Mouse (Mus musculus): ENCODE results near the gene Atrn. TPM values are rescaled to one million over a fixed set of nuclear protein-coding genes. Genes with fewer than 3 reads are reported as not detected.

Gene Atrn
- total RNA-seq (2021): 10 to 100 TPM; 32.9 to 38.9 TPM
- long read RNA-seq, experiment 1, full-length matches to known transcripts: 4 of 9 reads
- long read RNA-seq, experiment 1, partial matches to known transcripts: 0 of 9 reads
- long read RNA-seq, experiment 1, other reads (novel, unspliced or antisense): 5 of 9 reads
- long read RNA-seq, experiment 2: 0 reads

DNA sequence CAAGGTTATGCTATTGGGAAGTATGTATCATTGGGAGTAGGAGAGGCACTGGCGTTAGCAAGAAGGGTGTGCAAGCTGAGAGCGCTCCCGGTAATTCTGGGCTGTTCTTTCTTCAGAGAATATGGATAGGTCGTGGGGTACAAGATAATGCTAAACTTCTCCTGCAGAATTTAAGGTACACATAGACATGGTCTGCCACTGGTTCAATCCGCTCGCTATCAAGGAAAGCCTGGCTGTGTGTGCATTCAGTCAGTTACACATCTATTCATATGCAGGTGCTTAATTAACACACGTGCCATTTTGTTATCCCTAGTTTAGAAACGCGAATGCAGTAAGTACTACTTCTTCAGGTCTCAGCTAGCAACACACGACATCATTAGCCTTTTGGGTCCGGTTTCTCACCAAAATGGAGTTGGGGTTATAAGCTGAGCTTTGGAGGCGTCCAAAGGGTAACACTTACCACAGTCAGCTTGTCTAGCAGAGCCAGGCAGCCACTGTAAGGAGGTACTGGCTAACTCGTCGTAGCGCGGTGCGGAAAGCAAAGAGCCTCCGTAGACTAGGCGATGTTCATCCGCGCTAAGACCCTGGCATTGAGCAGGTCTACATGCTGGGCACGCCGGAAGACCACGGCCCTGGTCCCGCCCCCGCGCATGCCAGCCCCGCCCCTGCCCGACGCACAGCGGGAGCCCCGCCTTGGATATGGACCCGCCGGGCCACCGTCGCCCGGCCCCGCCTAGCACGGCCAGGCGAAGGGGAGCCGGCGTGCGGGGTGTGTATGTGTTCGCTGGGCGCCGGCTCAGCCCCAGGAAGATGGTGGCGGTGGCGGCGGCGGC is at the start of gene Atrn, which contains the start of gene 4930402H24Rik:
Gene Atrn (plus strand): TSS at position 745 of the 833 bp plus-strand sequence.
Gene 4930402H24Rik (minus strand): TSS at position 656 of the 833 bp plus-strand sequence.
- peak; percentile 96 to 98 for DNase-seq

DNA sequence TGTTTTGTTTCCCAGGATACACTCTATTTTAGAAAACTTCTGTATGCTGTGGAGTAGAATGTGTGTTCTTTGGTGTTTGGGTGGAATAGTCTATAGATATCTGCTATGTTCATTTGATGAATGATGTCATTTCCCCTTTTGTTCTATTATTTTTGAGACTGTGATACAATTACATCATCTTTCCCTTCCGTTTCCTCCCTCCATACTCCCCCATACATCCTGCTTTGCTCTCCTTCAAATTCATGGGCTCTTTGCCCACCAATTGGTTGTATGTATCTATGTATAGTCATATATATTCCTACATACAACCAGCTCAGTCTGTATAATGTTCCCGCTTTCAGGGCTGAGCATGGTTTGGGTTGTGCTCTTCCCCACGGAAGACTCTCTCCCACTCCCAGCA is 44.2 kb upstream of the Atrn start:
- DNase-seq: no peak

DNA sequence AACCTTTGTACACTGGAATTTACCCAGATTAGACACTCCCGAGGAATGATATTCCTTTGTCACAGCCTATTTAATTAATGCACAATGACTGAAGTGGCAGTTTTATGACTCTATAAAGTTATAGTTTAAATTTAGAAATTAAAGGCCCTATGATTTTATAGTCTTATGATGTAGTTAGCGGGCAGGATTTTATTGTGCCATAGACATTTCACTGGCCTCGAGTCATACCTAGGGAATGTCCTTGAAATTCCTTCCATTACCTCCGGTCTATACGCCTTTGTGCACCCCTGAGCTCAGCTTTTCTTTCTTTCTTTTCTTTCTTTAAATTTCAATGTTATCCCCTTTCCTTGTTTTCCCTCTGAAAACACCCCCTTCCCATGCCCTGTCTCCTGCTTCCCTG is 35.4 kb upstream of the Atrn start:
- DNase-seq: no peak

DNA sequence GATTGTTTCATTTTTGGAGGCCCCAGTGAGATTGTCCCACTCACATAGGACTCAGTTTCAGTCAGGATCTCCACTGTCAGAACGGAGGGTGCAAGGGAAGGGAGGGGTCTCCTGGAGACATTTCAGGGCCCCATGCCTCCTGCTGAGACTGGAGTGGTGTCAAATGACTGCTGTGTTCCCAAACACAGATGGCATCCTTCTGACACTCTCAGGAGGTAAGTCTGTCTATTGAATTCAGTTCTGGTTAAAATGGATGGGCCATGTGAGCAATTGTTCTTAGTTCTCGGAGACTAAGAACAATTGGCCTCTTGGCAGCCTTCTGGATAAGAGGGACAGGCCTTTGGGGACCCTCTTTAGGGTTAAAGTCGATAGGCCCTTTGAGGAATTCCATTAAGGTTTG is 28.9 kb upstream of the Atrn start:
- DNase-seq: no peak

DNA sequence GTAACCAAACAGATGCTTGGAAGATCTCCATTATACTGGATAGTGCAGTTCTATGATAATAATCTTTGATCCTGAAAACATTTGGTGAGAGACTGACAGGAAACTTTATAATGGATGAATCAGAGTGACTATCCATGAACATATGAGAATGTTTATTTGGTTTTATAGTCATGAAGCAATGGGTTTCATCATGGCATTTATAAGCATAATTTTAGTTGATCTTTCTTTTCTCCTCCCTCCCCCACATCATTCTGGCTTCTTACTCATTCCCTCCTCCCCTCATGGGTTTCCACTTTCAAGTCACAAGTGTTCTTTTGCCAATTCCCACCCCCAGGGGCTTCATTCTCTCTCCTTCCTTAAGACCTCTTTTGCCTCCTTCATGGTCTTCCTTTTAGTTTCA is 19.3 kb upstream of the Atrn start:
- DNase-seq: no peak

DNA sequence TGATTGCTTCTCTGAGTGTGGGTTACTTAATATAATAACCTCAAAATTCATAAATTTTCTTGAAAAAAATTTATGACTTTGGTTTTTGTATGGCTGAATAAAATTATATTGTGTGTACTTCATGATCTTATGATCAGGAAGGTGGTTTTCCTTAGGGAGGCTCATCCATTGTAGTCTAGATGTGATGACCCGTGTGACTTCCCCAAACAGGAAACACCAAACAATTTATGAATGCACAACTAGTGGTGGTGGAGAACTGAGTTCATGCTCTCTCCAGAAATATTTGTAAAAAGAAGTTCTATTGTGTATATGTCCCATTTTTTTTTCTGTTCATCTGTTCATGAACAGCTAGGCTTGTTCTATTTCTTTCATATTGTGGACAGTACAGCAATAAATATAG is 18.8 kb upstream of the Atrn start:
- no peak for DNase-seq

DNA sequence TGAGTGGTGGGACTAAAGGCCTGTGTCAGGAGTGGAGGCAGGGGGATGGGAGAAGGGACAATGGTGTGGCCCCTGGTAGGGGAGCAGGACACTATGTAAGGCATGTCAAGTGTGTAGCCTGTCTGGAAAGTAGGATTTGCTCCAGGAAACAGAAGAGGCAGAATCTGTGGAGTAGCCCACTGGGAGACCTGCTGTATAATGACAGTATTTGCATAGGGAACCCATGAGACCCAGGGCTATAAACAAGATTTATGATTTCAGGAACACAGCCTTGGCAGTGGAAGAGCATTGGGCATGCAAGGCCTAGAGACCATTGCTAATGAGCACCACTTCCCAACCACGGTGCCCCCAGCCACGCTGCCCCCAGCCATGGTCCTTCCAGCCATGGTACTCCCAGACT is 9.4 kb upstream of the Atrn start:
- DNase-seq: no peak

DNA sequence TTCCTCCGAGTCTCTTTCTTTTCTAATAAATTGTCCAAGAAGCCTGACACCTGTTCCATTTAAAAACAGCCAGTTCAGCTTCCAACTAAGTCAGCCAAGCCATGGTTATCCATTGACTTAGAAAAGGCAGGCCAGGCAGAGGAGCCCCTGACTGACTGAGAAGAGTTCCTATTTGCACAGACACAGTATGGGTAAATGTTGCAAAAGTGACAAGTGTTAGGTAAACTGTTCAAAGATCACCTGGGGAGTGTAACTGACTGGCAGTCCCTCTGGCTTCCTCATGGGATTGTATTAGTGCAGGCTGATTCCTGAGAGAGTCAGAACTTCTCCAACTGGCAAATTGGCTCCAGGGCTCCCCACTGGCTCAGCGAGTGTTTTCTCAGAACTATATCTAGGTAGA is 8.4 kb upstream of the Atrn start:
- no peak for DNase-seq

DNA sequence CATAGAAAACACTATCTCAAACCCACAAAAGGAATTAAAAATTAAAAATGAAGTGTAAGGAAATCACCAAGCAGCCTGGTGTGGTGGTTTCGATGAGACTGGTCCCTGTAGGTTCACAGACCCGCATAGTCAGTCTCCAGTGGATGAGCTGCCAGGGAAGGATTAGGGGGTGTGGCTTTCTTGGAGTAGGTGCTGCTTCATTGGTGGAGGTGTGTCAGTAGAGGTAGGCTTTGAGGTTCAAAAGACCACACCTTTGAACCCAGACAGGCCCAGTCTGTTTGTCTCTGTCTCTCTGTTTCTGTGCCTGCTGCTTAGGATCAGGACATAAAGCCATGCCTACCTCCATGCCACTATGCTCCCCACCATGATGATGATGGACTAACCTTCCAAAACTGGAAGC is 7.5 kb upstream of the Atrn start:
- DNase-seq: no peak

DNA sequence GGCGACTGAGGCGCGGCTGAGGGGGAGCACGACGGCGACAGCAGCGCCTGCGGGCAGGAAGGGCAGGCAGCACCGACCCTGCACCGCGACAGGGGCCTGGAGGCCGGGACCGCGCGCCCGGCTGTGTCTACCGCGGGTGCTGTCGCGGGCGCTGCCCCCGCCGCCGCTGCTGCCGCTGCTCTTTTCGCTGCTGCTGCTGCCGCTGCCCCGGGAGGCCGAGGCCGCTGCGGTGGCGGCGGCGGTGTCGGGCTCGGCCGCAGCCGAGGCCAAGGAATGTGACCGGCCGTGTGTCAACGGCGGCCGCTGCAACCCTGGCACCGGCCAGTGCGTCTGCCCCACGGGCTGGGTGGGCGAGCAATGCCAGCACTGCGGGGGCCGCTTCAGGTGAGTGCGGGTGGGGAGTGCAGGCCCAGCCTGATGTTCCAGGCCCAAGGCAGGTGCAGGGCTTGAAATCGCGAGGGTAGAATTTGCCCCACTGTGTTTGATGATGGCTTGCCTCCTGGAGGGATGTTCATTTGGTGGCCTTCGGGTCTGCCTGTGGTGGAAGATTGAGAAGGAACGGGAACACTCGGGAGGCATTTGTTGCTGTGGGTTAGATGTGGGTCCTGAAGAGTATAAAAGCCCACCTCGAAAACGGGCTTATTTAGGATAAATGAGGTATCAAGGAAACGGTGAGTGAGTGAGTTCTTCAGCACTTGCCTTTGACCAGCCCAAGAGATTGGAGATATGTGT is 455 bp downstream of the Atrn start:
- DNase-seq: no peak

DNA sequence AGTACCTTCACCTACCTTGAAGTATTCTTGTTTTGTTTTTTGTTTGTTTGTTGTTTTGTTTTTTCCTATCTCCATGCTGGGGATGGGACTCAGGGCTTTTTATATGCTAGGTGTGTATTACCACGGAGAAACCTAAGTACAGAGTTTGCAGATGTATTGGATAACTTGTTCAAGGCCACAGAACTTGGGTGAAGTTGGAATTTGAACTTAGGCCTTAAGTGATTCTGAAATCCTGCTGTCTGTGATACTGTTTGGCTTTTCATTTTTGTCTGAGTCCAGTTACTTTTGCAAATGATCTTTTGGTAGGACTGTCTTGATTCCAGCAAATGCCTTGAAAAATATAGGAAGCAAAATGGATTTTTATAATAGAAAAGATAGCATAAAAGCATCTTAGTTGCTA is 5.4 kb downstream of the Atrn start:
- no peak for DNase-seq

DNA sequence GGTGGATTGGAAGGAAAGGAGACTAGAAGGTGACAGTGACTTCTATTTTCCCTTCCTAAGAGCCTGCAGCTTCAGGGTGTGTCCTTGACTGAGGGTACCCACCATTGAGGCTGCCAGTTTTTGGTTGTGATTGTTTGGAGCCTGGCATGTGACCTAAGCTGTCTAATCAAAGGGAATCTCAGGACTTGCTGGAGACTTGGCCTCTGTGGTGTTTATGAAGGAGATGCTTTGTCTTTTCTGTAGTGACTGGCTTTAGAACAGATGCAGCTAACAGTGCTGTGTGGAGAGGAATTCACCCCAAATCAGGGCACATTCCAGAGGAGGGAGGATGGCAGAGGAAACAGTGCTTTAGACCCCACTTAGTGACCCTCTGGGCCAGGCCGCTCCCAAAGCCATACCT is 8.6 kb downstream of the Atrn start:
- peak in 1 of 2 experiments; percentile 13 for DNase-seq

DNA sequence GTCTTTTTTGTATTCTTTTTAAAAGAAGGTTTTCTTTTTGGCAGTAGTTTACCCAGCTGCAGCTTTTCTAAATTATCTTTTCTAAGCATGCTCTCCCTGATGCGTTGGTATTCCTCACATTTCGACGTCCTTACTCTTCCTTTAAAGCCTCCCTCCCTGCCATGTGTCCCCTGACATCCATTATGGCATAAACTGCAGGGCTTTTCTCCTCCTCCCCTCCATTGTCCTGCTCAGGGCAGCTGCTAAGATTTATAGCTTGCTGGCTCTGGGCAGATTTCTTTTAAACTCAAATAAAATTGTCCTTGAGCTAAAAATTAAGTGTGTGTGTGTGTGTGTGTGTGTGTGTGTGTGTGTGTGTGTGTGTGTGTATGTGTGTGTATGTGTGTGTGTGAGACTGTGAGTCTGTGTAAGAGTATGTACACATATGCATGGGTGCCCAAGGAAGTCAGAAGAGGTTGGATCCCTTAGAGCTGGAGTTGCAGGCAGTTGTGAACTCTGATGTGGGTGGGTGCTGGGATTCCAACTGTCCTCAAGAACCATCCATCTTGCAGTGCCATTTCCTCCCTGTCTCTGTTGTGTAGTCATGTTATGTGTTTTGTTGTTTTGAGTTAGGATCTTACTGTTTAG is 10.3 kb downstream of the Atrn start:
- DNase-seq: peak; percentile 38 to 51

DNA sequence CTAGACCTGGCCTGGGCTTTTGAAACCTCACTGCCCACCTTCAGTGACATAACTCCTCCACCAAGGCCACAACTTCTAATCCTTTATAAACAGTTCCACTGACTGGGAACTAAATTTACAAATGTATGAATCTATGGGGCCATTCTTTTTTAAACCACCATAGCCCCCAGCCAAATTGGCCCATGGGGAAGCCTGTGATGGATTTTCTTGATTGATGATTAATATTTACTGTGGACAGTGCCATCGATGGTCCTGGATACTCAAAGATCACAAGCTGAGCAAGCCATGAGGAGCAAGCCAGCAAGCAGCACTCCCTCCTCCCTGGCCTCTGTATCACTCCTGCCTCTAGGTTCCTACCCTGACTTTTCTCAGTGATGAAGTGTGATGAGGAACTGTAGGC is 11.4 kb downstream of the Atrn start:
- no peak for DNase-seq

DNA sequence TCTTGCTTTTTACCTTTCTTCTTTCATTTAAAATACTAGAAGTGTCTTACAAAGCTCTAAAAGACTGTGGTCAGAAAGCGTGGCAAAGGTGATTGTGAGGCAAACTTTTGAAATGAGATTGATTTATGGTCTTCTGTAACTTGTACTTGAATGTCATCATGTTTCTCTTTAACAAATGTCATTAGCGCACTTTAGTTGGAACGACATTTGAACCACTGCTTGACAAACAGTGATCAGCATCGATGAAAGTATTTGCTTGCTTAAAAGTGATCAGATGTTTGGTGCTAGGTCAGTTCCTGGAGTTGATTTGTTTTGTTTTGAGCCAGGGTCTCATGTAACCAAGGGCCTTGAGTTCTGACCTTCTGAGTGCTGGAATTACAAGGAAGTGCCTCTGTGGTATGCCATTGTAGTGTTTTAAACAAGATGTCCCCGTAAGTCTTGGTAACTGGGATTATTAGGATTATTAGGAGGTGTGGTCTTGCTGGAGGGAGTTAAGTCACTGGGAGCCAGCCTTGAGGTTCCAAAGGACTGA is 12.8 kb downstream of the Atrn start:
- DNase-seq: no peak

DNA sequence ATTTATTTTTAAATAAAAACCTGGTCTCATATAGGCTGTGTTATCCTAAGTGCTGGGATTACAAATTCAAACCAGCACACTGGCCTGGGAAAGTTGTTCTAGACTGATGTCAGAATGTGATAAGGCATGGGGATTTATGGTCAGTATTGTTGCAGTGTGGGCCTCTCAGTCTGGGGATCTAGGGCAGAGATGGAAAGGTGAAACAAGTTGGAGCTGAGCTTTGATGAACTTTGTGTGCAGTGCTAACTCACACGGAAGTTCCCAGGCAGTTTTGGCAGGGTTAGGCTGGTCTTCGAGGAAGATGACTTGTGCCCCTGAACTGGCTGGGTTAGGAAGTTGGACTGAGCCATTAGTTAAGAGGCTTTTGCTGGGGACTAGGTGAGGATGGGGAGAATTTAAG is 18.7 kb downstream of the Atrn start:
- DNase-seq: no peak

DNA sequence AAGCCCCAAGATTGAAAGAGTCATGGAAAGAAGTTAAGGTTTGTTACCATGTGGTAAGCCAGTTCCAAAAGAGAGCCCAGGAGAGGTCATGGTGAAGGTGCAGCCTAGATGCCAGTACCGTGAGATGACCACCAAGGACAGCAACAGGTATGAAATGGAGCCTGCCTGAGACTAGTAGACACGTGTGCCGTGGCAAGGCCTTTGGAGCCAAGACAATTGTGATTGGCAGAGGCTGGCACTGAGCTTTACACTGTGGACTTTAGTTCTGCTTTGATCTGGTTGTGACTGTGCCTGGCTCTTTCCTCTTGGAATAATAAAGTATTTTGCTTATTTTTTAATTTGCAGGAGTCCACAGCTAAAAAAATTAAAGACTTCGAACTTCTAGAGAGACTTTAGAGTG is 21.7 kb downstream of the Atrn start:
- no peak for DNase-seq

DNA sequence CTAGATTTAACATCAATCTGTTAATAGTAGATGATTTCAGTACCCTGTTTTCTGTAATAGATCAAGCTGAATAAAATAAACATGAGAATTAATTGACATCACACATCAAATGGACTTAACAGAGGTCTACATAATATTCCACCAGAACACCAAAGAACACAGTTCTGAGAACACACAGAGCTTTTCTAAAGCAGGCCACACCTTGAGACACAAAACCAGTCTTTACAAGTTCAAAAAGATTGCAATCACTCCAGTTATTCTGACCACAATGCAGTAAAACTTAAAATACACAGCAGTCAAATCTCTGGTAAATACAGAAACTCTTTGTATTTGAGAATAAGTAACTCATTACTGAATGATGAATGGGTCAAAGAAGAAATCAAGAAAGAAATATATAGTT is 22.2 kb downstream of the Atrn start:
- no peak for DNase-seq

DNA sequence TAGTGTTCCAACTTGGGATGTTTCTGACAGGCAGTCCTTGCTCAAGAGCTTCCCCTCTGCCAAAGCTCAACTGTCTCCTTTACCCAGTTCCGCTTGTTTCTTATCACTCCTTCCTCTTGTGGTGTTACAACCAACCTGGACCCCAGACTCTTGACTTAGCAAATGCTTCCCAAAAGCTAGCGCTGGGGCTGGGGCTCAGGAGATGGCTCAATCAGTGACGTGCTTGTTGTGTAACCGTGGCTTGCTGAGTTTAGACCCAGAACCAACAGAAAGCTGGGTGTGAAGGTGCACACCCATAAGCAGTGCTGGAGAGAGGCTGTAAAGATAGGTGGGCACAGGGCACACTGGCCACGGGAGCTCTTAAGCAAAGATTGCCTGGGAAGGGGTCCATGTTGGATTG is 23.7 kb downstream of the Atrn start:
- DNase-seq: no peak

DNA sequence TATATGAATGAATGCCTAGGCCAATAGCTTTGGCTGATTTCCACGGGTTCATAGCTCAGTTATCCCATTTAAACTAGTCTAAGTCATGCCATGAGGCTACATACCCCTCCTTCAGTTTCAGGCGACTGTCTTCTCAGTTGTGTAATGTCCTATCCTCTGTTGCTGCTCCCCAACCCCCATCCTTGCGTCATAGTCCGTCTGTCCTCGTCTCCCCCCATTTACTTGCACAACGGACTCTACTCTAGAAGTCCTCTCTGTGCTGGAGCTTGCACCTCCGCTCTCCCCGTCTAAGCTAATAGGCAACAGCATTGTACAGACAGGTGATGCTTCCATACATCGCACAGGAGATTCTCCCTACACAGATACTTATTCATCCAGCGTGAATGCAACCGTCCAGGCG is 26.6 kb downstream of the Atrn start:
- DNase-seq: peak; percentile 37 to 61

DNA sequence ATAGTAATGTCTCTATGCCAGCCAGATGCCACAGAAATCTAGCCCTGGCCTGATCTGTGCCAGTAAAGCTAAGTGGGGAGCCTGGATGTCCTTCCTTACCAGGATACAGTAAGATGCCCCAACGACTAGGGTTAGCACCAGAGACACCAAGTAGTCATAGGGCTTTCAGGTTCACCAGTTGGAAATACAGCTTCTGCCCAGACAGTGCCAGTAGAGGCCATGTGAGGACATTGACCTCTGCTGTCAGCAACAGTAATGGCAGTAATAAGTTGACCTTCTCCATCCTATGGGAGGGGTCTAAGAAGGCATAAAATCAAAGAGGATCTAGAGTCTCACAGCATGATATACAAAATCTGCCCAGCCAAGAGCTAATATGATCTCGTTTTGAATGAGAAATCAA is 43.5 kb downstream of the Atrn start:
- DNase-seq: no peak

DNA sequence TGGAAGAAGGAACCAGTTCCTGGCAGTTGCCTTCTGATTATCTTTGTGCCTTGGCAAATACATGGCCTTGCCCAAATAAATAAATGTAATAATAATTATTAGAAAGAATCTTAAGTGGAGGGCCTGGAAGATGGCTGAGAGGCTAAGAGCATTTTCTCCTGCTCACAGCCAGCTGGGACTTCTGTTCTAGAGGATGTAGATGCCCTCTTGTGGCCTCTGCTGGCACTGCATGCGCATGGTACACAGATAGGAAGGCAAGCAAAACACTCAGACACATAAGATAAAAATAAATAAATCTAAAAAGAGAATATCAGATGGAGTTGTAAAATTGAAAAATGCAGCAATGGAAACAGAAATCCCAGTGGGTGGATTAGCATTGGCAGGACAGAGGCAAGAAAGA is 44.3 kb downstream of the Atrn start:
- DNase-seq: peak; percentile 87

DNA sequence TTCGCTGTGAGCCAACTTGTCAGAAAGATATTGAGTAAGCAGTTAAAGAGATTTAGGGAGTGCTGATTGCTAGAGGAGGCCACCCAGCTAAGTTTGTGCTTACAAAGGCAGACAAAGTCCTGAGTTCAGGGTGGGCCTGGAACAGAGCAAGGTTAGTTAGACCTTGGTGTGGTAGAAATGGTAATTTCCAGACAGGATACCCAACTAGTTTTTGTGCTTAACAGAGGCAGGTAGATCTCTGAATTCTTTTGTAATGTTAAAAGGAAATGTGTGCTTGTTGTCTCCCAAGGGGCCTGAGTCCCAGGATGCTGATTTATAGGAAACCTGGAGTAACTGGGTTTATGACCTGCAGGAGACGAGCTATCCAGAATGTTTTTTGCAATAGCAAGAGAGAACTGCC is 52.6 kb downstream of the Atrn start:
- DNase-seq: no peak
